Mouse (Mus musculus): ENCODE results near the gene Igsf9. TPM values are rescaled to one million over a fixed set of nuclear protein-coding genes. Genes with fewer than 3 reads are reported as not detected.

The Igsf9 gene
- polyA plus RNA-seq, 1 experiment from 2014 or later = 94.4 TPM

- WGBS = 2% methylated on average over 13 of the region's 13 CpGs
- DNase-seq (ENCODE audit: low spot score) (peak; percentile 73), ATAC-seq (replicated peaks; ENCODE audit: low FRiP score) (peak; percentile 62)
- no peak overlapping the region for H3K27ac ChIP-seq (ENCODE audit: low read depth, low read length)
- 0 out of 2 replicates have a peak overlapping the region, but pooled peaks have one; percentile 21 for H3K9ac ChIP-seq (ENCODE audit: low read length)
- H3K9me3 ChIP-seq (ENCODE audit: control insufficient read depth, low read length) = no peaks in the 10 kb centered on the region
- H3K4me3 ChIP-seq (ENCODE audit: low read depth, low read length) = peak overlapping the region; percentile 16
- H3K36me3 ChIP-seq (ENCODE audit: control insufficient read depth, insufficient read depth, low read length) = no peaks in the 10 kb centered on the region
- peaks cover 3% of the 10 kb centered on the region; the same call in 1 of the 2 replicates for H3K4me1 ChIP-seq (replicated peaks; ENCODE audit: control insufficient read depth, insufficient read depth, low read length)
- H3K4me2 ChIP-seq (ENCODE audit: low read depth, low read length, severe bottlenecking) = peak overlapping the region; percentile 51
- no peaks in the 10 kb centered on the region for H3K27me3 ChIP-seq (ENCODE audit: control insufficient read depth, insufficient read depth, low read length)
Measured at GRCm38 (mm10) chr1:172532551-172532950, 51.0 kb downstream of the Igsf9 start.

GRCm38 (mm10) chr1:172535116-172535515 is 53.5 kb downstream of the Igsf9 start:
- Histone ChIP-seq H3K4me3 (ENCODE audit: low read depth, low read length) (no peak overlapping the region), H3K4me1 (replicated peaks; ENCODE audit: control insufficient read depth, insufficient read depth, low read length) (peaks cover 3% of the 10 kb centered on the region; the same call in 1 of the 2 replicates), H3K9me3 (ENCODE audit: control insufficient read depth, low read length) (no peaks in the 10 kb centered on the region), H3K27ac (ENCODE audit: low read depth, low read length) (no peak overlapping the region), H3K36me3 (ENCODE audit: control insufficient read depth, insufficient read depth, low read length) (no peaks in the 10 kb centered on the region), H3K27me3 (ENCODE audit: control insufficient read depth, insufficient read depth, low read length) (no peaks in the 10 kb centered on the region), H3K9ac (ENCODE audit: low read length) (no peak overlapping the region), H3K4me2 (ENCODE audit: low read depth, low read length, severe bottlenecking) (no peak overlapping the region)
- no peak for ATAC-seq (replicated peaks; ENCODE audit: low FRiP score)
- 85% methylated on average over 16 of the region's 16 CpGs for WGBS
- DNase-seq (ENCODE audit: low spot score) = no peak

GRCm38 (mm10) chr1:172539827-172540226 is 58.2 kb downstream of the Igsf9 start:
- 0 out of 2 replicates have a peak, but pooled peaks have one; percentile 22 for ATAC-seq (replicated peaks; ENCODE audit: low FRiP score)
- WGBS = 65% methylated on average over 6 of the region's 6 CpGs
- Histone ChIP-seq H3K36me3 (ENCODE audit: control insufficient read depth, insufficient read depth, low read length) (no peaks in the 10 kb centered on the region), H3K27ac (ENCODE audit: low read depth, low read length) (no peak overlapping the region), H3K4me2 (ENCODE audit: low read depth, low read length, severe bottlenecking) (no peak overlapping the region), H3K4me3 (ENCODE audit: low read depth, low read length) (no peak overlapping the region), H3K4me1 (replicated peaks; ENCODE audit: control insufficient read depth, insufficient read depth, low read length) (peaks cover 1% of the 10 kb centered on the region; the same call in 1 of the 2 replicates), H3K27me3 (ENCODE audit: control insufficient read depth, insufficient read depth, low read length) (no peaks in the 10 kb centered on the region), H3K9ac (ENCODE audit: low read length) (no peak overlapping the region; the same call in 1 of the 2 replicates), H3K9me3 (ENCODE audit: control insufficient read depth, low read length) (no peaks in the 10 kb centered on the region)
- no peak for DNase-seq (ENCODE audit: low spot score)

DNA sequence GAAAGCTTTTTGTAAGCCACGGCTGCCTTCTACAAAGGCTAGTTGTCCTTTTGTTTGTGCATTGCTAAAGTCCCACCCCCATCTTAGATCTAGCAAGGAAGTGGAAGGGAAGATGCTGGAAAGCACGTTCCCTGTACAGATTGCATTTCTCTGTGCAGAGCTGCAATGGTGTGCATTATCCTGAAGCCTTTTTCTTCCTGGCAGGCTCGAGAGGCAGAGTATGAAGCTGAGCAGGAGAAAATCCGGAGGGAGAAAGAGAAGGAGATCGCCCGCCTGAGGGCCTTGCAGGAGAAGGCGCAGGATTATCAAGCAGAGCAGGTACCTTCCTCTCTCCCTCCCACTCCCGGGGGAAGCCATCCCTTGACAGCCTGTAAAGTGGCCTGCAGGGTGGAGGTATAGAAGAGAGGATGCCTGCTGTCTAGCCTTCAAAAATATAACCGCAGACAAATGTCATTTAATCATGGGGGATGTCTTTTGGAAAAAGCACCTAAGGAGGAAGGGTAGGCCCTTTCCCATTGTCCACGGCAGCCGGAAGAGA is 58.8 kb downstream of the Igsf9 start:
- peak overlapping the region; percentile 32 for H3K9ac ChIP-seq (ENCODE audit: low read length)
- ATAC-seq (replicated peaks; ENCODE audit: low FRiP score) (no peak), DNase-seq (ENCODE audit: low spot score) (no peak)
- no peaks in the 10 kb centered on the region for H3K27me3 ChIP-seq (ENCODE audit: control insufficient read depth, insufficient read depth, low read length)
- no peak overlapping the region for H3K4me3 ChIP-seq (ENCODE audit: low read depth, low read length)
- no peaks in the 10 kb centered on the region for H3K9me3 ChIP-seq (ENCODE audit: control insufficient read depth, low read length)
- no peak overlapping the region for H3K27ac ChIP-seq (ENCODE audit: low read depth, low read length)
- 46% methylated on average over 11 of the region's 11 CpGs for WGBS
- no peaks in the 10 kb centered on the region for H3K36me3 ChIP-seq (ENCODE audit: control insufficient read depth, insufficient read depth, low read length)
- peaks cover 1% of the 10 kb centered on the region; the same call in 1 of the 2 replicates for H3K4me1 ChIP-seq (replicated peaks; ENCODE audit: control insufficient read depth, insufficient read depth, low read length)
- H3K4me2 ChIP-seq (ENCODE audit: low read depth, low read length, severe bottlenecking) = no peak overlapping the region

GRCm38 (mm10) chr1:172546062-172546461 is 64.5 kb downstream of the Igsf9 start:
- Histone ChIP-seq H3K9ac (ENCODE audit: low read length) (no peak overlapping the region), H3K9me3 (ENCODE audit: control insufficient read depth, low read length) (no peaks in the 10 kb centered on the region), H3K36me3 (ENCODE audit: control insufficient read depth, insufficient read depth, low read length) (no peaks in the 10 kb centered on the region), H3K27me3 (ENCODE audit: control insufficient read depth, insufficient read depth, low read length) (no peaks in the 10 kb centered on the region), H3K27ac (ENCODE audit: low read depth, low read length) (no peak overlapping the region), H3K4me1 (replicated peaks; ENCODE audit: control insufficient read depth, insufficient read depth, low read length) (peaks cover 14% of the 10 kb centered on the region), H3K4me3 (ENCODE audit: low read depth, low read length) (no peak overlapping the region), H3K4me2 (ENCODE audit: low read depth, low read length, severe bottlenecking) (no peak overlapping the region)
- WGBS = 88% methylated on average over 4 of the region's 4 CpGs
- ATAC-seq (replicated peaks; ENCODE audit: low FRiP score) = no peak
- no peak for DNase-seq (ENCODE audit: low spot score)

Other genes starting within 250 kb of the Igsf9 start
- 0.08 TPM in 1 of 2 replicates, not detected in the other for gene Atp1a4, start 223.4 kb upstream of the Igsf9 start, polyA plus RNA-seq (2014; fragmentation: Nextera tagmentation; extraction: Ambion mirVana)
- gene Igsf8, start 220.1 kb upstream of the Igsf9 start, polyA plus RNA-seq (2014; fragmentation: Nextera tagmentation; extraction: Ambion mirVana) = 104 and 122 TPM in 2 replicates
- 1.5 and 2.1 TPM in 2 replicates for gene Atp1a2, start 183.7 kb upstream of the Igsf9 start, polyA plus RNA-seq (2014; fragmentation: Nextera tagmentation; extraction: Ambion mirVana)
- gene Kcnj9, start 152.5 kb upstream of the Igsf9 start, polyA plus RNA-seq (2014; fragmentation: Nextera tagmentation; extraction: Ambion mirVana) = 0.68 and 0.89 TPM in 2 replicates
- gene Kcnj10, start 140.6 kb upstream of the Igsf9 start, polyA plus RNA-seq (2014; fragmentation: Nextera tagmentation; extraction: Ambion mirVana) = 0.69 and 0.73 TPM in 2 replicates
- 13.7 and 14.8 TPM in 2 replicates for gene Pigm, start 105.2 kb upstream of the Igsf9 start, polyA plus RNA-seq (2014; fragmentation: Nextera tagmentation; extraction: Ambion mirVana)
- 0.27 and 0.28 TPM in 2 replicates for gene Slamf9, start 6.4 kb upstream of the Igsf9 start, polyA plus RNA-seq (2014; fragmentation: Nextera tagmentation; extraction: Ambion mirVana)
- gene Tagln2, start 18.3 kb downstream of the Igsf9 start, polyA plus RNA-seq (2014; fragmentation: Nextera tagmentation; extraction: Ambion mirVana) = 38.5 and 38.6 TPM in 2 replicates
- gene Cfap45, start 39.0 kb downstream of the Igsf9 start, polyA plus RNA-seq (2014; fragmentation: Nextera tagmentation; extraction: Ambion mirVana) = 1.2 and 1.3 TPM in 2 replicates
- gene Vsig8, start 74.2 kb downstream of the Igsf9 start, polyA plus RNA-seq (2014; fragmentation: Nextera tagmentation; extraction: Ambion mirVana) = 0.17 TPM in 1 of 2 replicates, not detected in the other
- gene Slamf8, start 108.8 kb downstream of the Igsf9 start, polyA plus RNA-seq (2014; fragmentation: Nextera tagmentation; extraction: Ambion mirVana) = not detected in 2 replicates
- gene Fcrl6, start 120.8 kb downstream of the Igsf9 start, polyA plus RNA-seq (2014; fragmentation: Nextera tagmentation; extraction: Ambion mirVana) = 0.19 TPM in 1 of 2 replicates, not detected in the other
- gene Dusp23, start 151.2 kb downstream of the Igsf9 start, polyA plus RNA-seq (2014; fragmentation: Nextera tagmentation; extraction: Ambion mirVana) = 7.7 and 8.4 TPM in 2 replicates
- not detected in 2 replicates for gene Crp, start 216.3 kb downstream of the Igsf9 start, polyA plus RNA-seq (2014; fragmentation: Nextera tagmentation; extraction: Ambion mirVana)